Mouse (Mus musculus) right cerebral cortex, postnatal 36 days (tissue): ENCODE results near the gene Cracr2a.
A peak's percentile ranks its signal among the peaks of the same experiment; 100 is the strongest.

Experiments used
- DNase-seq, 2 experiments: peaks; one replicate each; pipeline ENCODE4 v3.0.0; 2022; ENCODE audit warnings: low spot score in 2 of 2, mixed read lengths in 1 of 2

Cracr2a gene

GRCm38 (mm10) chr6:127565951-127566732 lies 5.0 kb downstream of the Cracr2a start:
- no peak for DNase-seq

DNA sequence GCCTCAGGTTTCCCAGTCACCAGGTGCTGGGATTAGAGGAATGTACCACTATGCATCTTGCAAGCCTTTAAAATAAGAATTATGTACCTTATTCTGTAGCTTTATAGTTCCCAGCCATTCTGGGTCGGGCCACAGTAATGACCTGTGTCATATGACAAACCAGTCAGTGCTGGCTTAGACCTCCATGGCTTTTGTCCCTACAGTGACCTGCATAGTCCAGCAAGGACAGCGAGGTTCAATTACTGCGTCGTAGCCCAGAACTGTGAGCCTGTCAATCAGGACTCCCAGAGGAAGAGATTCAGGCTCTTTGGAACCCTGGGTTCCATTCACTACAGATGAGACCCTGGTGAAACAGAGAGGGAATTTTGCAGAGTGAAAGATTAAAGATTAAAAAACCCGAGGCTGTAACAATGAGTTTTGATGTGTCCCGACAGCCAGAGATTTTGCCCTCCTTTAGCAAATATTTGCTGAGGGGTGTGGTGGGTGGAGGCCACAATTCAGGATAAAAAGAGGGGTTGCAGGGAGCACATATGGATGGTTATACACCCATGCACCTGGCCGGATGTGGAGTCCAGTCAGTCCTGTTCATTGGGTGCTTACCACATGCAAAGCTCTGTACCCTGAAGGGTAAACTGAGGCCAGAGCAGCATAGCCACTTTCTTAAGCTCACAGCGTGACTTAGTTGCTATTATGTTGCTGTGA lies 10.9 kb downstream of the Cracr2a start:
- no peak for DNase-seq

GRCm38 (mm10) chr6:127573779-127574463 lies 12.8 kb downstream of the Cracr2a start:
- DNase-seq = no peak

DNA sequence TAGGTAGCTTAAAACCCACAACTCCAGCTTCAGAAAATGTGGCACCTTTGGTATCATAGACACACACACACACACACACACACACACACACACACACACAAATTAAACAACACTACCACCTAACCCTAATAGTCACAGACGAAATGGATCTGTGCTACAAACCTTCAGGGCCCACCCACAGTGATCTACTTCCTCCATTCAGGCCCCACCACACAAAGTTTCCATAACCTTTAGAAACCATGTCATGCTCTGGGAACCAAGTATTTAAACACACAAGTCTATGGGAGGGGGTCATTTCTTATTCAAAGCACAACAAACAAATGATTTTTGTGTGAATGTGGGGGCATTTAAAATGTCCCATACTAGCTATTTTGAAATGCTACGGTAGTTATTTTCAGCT lies 14.1 kb downstream of the Cracr2a start:
- no peak for DNase-seq

GRCm38 (mm10) chr6:127577688-127578087 lies 16.6 kb downstream of the Cracr2a start:
- no peak for DNase-seq

GRCm38 (mm10) chr6:127578316-127578715 lies 17.2 kb downstream of the Cracr2a start:
- DNase-seq = no peak

GRCm38 (mm10) chr6:127578810-127579209 lies 17.7 kb downstream of the Cracr2a start:
- DNase-seq = no peak

GRCm38 (mm10) chr6:127581915-127582314 lies 20.8 kb downstream of the Cracr2a start:
- DNase-seq = no peak

GRCm38 (mm10) chr6:127582391-127583176 lies 21.4 kb downstream of the Cracr2a start:
- peak; percentile 58 to 59 for DNase-seq

GRCm38 (mm10) chr6:127591467-127591866 lies 30.3 kb downstream of the Cracr2a start:
- DNase-seq = no peak

DNA sequence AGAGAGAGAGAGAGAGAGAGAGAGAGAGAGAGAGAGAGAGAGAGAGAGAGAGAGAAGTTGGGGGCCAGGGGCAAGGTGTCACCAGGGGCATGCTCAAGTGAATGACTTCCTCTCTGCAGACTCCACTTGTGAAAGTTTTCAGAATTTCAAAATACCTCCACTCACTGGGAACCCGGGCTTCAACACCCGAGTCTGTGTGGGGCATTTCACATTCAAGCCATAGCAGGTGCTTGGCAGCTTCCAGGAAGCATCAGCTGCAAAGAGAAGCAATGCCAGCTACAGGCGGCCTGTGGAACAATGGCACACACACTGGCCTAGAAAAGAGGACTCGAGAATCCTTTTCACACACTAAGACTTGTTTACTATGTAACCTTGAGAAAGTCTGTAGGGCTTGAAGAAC lies 32.3 kb downstream of the Cracr2a start:
- no peak for DNase-seq

GRCm38 (mm10) chr6:127599280-127599679 lies 38.1 kb downstream of the Cracr2a start:
- no peak for DNase-seq

- DNase-seq = no peak
Measured at GRCm38 (mm10) chr6:127605067-127606025, 44.2 kb downstream of the Cracr2a start.

DNA sequence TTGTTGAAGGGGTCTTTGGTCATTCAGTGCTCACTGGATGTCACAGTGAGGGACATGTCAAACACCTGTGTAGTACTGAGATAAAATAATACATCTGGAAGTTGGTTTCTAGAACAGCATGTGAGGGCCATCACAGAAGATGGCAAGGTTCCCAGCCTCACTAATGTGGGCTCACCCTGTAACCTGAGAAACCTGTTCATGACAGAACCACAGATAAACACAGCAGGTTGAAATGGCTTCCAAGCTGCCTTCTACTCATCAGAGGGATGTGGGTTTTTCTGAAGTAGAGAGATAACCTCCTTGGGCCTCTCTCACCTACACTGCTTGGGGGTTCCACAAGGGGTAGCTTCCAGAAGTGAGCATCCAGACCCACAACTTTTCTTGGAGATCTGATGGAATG lies 48.5 kb downstream of the Cracr2a start:
- DNase-seq = no peak

DNA sequence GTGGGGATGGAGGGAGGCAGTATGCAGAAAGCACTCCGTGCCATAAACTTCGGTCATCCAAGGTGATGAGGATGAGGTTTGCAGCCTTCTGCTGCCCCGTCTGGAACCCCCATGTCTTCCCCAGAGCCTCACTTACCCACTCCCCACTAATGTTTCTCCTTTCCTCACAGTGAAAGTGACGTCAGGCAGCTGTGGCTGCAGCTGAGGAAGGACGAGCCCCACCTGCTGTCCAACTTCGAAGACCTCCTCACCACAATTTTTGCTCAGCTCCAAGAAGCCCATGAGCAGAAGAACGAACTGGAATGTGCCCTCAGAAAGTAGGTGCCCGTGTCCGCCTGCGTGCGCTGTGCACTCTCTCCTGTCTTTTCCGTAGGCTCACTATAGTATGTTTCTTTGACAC lies 50.1 kb downstream of the Cracr2a start:
- no peak for DNase-seq

GRCm38 (mm10) chr6:127614083-127614984 lies 53.2 kb downstream of the Cracr2a start:
- DNase-seq = no peak

- DNase-seq = no peak
Measured at GRCm38 (mm10) chr6:127616623-127617022, 55.5 kb downstream of the Cracr2a start.

GRCm38 (mm10) chr6:127617258-127618025 lies 56.3 kb downstream of the Cracr2a start:
- DNase-seq = no peak

DNA sequence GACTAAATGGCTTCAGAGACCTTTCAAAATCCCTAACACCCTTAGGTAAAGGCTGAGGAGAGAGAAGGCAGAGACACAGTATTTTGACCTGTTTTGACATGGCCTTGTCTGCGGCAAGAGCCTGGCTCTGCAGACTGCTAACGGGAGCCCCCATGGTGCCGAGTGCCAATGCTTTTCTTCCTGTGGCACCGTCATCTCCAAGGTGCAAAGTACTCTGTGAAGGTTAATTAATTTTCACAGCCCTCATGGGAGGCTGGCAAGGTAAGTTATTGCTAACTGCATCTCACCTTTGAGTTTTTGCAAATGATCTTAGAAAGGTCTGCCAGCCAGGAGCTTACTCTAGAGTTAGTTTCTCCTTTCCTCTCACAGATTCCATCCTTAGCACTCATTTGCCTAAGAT lies 57.5 kb downstream of the Cracr2a start:
- DNase-seq = no peak
